Mouse (Mus musculus): ENCODE results near the gene Cdk5.

Gene Cdk5

GRCm38 (mm10) chr5:24423129-24424003 is at the start of gene Cdk5, which contains the start of gene Slc4a2:
Gene Cdk5 (minus strand): TSS chr5:24423530.
Gene Slc4a2 (plus strand): TSS chr5:24423837.
- in situ Hi-C loops (cut with MseI, MboI), result no loop called here

GRCm38 (mm10) chr5:24470600-24470999 is 47.3 kb upstream of the Cdk5 start:
- in situ Hi-C loops (cut with MseI, MboI), result loop anchor here in 1 of 2 experiments (10.0 kb wide), 1 partner anchor 206 kb away; no protein-coding TSS in a partner anchor

- in situ Hi-C loops (cut with MseI, MboI), result no loop called here
Measured at GRCm38 (mm10) chr5:24466762-24467161, 43.4 kb upstream of the Cdk5 start.

GRCm38 (mm10) chr5:24455613-24456012 is 32.3 kb upstream of the Cdk5 start:
- in situ Hi-C loops (cut with MseI, MboI), result no loop called here

GRCm38 (mm10) chr5:24455076-24455475 is 31.7 kb upstream of the Cdk5 start:
- in situ Hi-C loops (cut with MseI, MboI), result no loop called here

GRCm38 (mm10) chr5:24453985-24454303 is 30.6 kb upstream of the Cdk5 start:
- in situ Hi-C loops (cut with MseI, MboI), result no loop called here

GRCm38 (mm10) chr5:24453283-24453984 is 30.1 kb upstream of the Cdk5 start:
- in situ Hi-C loops (cut with MseI, MboI), result no loop called here

- in situ Hi-C loops (cut with MseI, MboI), result no loop called here
Measured at GRCm38 (mm10) chr5:24452691-24453233, 29.4 kb upstream of the Cdk5 start.

- in situ Hi-C loops (cut with MseI, MboI), result no loop called here
Measured at GRCm38 (mm10) chr5:24452030-24452690, 28.8 kb upstream of the Cdk5 start, which contains the start of gene Agap3. Gene Agap3 (plus strand): TSS chr5:24452177.

GRCm38 (mm10) chr5:24451264-24452029 is 28.1 kb upstream of the Cdk5 start:
- in situ Hi-C loops (cut with MseI, MboI), result no loop called here

- in situ Hi-C loops (cut with MseI, MboI), result no loop called here
Measured at GRCm38 (mm10) chr5:24447624-24448298, 24.4 kb upstream of the Cdk5 start, which contains the start of gene Tmub1. Gene Tmub1 (minus strand): TSS chr5:24447854.

- in situ Hi-C loops (cut with MseI, MboI), result no loop called here
Measured at GRCm38 (mm10) chr5:24446630-24447029, 23.3 kb upstream of the Cdk5 start.

GRCm38 (mm10) chr5:24445428-24446080 is 22.2 kb upstream of the Cdk5 start:
- in situ Hi-C loops (cut with MseI, MboI), result no loop called here

GRCm38 (mm10) chr5:24444746-24445427 is 21.6 kb upstream of the Cdk5 start, which contains the start of gene Fastk:
Gene Fastk (minus strand): TSS chr5:24445287.
- in situ Hi-C loops (cut with MseI, MboI), result no loop called here

- in situ Hi-C loops (cut with MseI, MboI), result no loop called here
Measured at GRCm38 (mm10) chr5:24443927-24444326, 20.6 kb upstream of the Cdk5 start.

- in situ Hi-C loops (cut with MseI, MboI), result no loop called here
Measured at GRCm38 (mm10) chr5:24443204-24443603, 19.9 kb upstream of the Cdk5 start.

- in situ Hi-C loops (cut with MseI, MboI), result no loop called here
Measured at GRCm38 (mm10) chr5:24442029-24442428, 18.7 kb upstream of the Cdk5 start.

GRCm38 (mm10) chr5:24441187-24441586 is 17.9 kb upstream of the Cdk5 start:
- in situ Hi-C loops (cut with MseI, MboI), result no loop called here

- in situ Hi-C loops (cut with MseI, MboI), result no loop called here
Measured at GRCm38 (mm10) chr5:24433993-24434392, 10.7 kb upstream of the Cdk5 start.
